Mouse (Mus musculus): ENCODE data around the gene Apex1. TPM values are rescaled to one million over a fixed set of nuclear protein-coding genes. Genes with fewer than 3 reads are reported as not detected.
A peak's percentile ranks its signal among the peaks of the same experiment; 100 is the strongest.

Gene Apex1
- polyA plus RNA-seq, 1 experiment = 31.3 TPM

DNA sequence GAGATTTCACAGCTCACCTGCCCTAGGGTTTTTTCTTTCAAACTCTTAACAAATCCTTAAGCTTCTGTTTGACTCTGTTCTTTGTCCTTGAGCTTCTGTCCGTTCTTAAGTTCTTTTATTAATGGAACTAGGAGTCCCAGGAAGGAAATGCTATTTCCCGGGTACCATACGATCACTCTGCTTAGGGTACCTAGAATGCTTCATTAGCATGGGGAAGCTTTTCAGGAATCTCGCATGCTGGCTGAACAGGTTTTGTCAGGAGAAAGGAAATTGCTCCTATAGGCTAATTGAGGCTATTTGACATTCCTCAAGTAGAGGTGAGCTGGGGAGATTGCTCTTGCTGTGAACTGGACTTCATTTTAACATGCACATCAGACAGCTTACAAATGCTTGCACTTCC is 48.9 kb downstream of the Apex1 start:
- H3K4me3 ChIP-seq (ENCODE audit: insufficient read depth, low read depth, low read length) = no peak overlapping the region
- no peaks in the 10 kb centered on the region for H3K36me3 ChIP-seq (ENCODE audit: control insufficient read depth, insufficient read depth, low read length)
- TF ChIP-seq POLR2A (IDR thresholded peaks at IDR 0.05; ENCODE audit: low read depth, low read length) (no peak), CTCF (conservative IDR thresholded peaks at IDR 0.05; ENCODE audit: insufficient read depth, insufficient read length, low read depth, low read length) (no peak)
- peak; percentile 37 for DNase-seq
- 48% methylated on average over 4 of the region's 4 CpGs for WGBS
- H3K27me3 ChIP-seq (replicated peaks; ENCODE audit: control insufficient read depth, insufficient read depth, low read length) = no peaks in the 10 kb centered on the region
- 0 out of 2 replicates have a peak overlapping the region, but pooled peaks have one; percentile 32 for H3K27ac ChIP-seq (ENCODE audit: insufficient read depth, low read depth, low read length)
- peaks cover 8% of the 10 kb centered on the region for H3K4me1 ChIP-seq (ENCODE audit: control insufficient read depth, insufficient read depth, low read length)

DNA sequence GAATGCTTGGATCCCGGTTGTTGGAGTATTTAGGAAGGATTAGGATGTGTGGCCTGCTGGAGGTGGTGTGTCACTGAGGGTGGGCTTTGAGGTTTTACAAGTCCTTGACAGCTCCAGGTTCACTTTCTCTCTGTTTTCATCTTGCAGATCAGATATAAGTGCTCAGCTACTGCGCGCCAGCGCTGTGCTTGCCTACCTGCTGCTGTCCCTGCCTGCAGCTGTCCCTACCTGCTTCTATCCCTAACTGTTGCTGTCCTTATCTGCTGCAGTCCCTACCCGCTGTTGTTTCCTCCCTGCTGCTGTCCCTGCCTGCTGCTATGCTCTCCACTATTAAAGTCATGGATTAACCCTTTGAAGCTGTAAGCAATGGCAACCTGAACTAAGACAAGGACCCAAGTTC is 50.2 kb downstream of the Apex1 start:
- 90% methylated on average over 5 of the region's 5 CpGs for WGBS
- Histone ChIP-seq H3K36me3 (ENCODE audit: control insufficient read depth, insufficient read depth, low read length) (no peaks in the 10 kb centered on the region), H3K4me3 (ENCODE audit: insufficient read depth, low read depth, low read length) (no peak overlapping the region), H3K27ac (ENCODE audit: insufficient read depth, low read depth, low read length) (no peak overlapping the region), H3K4me1 (ENCODE audit: control insufficient read depth, insufficient read depth, low read length) (peaks cover 8% of the 10 kb centered on the region), H3K27me3 (replicated peaks; ENCODE audit: control insufficient read depth, insufficient read depth, low read length) (no peaks in the 10 kb centered on the region)
- no peak for TF ChIP-seq POLR2A (IDR thresholded peaks at IDR 0.05; ENCODE audit: low read depth, low read length)
- TF ChIP-seq CTCF (conservative IDR thresholded peaks at IDR 0.05; ENCODE audit: insufficient read depth, insufficient read length, low read depth, low read length) = no peak
- DNase-seq = no peak

- Histone ChIP-seq H3K4me1 (ENCODE audit: control insufficient read depth, insufficient read depth, low read length) (peaks cover 8% of the 10 kb centered on the region), H3K4me3 (ENCODE audit: insufficient read depth, low read depth, low read length) (no peak overlapping the region), H3K36me3 (ENCODE audit: control insufficient read depth, insufficient read depth, low read length) (no peaks in the 10 kb centered on the region), H3K27me3 (replicated peaks; ENCODE audit: control insufficient read depth, insufficient read depth, low read length) (no peaks in the 10 kb centered on the region), H3K27ac (ENCODE audit: insufficient read depth, low read depth, low read length) (no peak overlapping the region)
- DNase-seq = peak; percentile 57
- WGBS = 28% methylated on average over 9 of the region's 9 CpGs
- TF ChIP-seq POLR2A (IDR thresholded peaks at IDR 0.05; ENCODE audit: low read depth, low read length) (no peak), CTCF (conservative IDR thresholded peaks at IDR 0.05; ENCODE audit: insufficient read depth, insufficient read length, low read depth, low read length) (0 out of 2 replicates have a peak, but pooled peaks have one; percentile 12)
Measured at GRCm38 (mm10) chr14:50976674-50977073, 51.9 kb downstream of the Apex1 start.

Other genes starting within 250 kb of the Apex1 start
- not detected in 2 replicates for gene Olfr747, start 231.8 kb upstream of the Apex1 start, polyA plus RNA-seq (2012; rRNA removed)
- not detected in 2 replicates for gene Olfr748, start 217.6 kb upstream of the Apex1 start, polyA plus RNA-seq (2012; rRNA removed)
- not detected in 2 replicates for gene Olfr749, start 179.9 kb upstream of the Apex1 start, polyA plus RNA-seq (2012; rRNA removed)
- gene Ttc5, start 139.4 kb upstream of the Apex1 start, polyA plus RNA-seq (2012; rRNA removed) = 24.5 and 25.8 TPM in 2 replicates
- not detected in 2 replicates for gene Ccnb1ip1, start 117.2 kb upstream of the Apex1 start, polyA plus RNA-seq (2012; rRNA removed)
- gene Parp2, start 117.1 kb upstream of the Apex1 start, polyA plus RNA-seq (2012; rRNA removed) = 12.0 and 12.6 TPM in 2 replicates
- 17.6 and 18.8 TPM in 2 replicates for gene Tep1, start 54.4 kb upstream of the Apex1 start, polyA plus RNA-seq (2012; rRNA removed)
- 0.34 and 1.2 TPM in 2 replicates for gene Klhl33, start 27.5 kb upstream of the Apex1 start, polyA plus RNA-seq (2012; rRNA removed)
- gene Osgep, start 75 bp upstream of the Apex1 start, polyA plus RNA-seq (2012; rRNA removed) = 54.6 and 77.8 TPM in 2 replicates
- gene Pip4p1, start 5.9 kb downstream of the Apex1 start, polyA plus RNA-seq (2012; rRNA removed) = 68.1 and 79.3 TPM in 2 replicates
- 79.2 and 91.3 TPM in 2 replicates for gene Pnp, start 6.1 kb downstream of the Apex1 start, polyA plus RNA-seq (2012; rRNA removed)
- 42.3 and 52.8 TPM in 2 replicates for gene Gm49342, start 19.5 kb downstream of the Apex1 start, polyA plus RNA-seq (2012; rRNA removed)
- 0.54 and 0.56 TPM in 2 replicates for gene Pnp2, start 31.0 kb downstream of the Apex1 start, polyA plus RNA-seq (2012; rRNA removed)
- not detected in 2 replicates for gene Rnase10, start 82.8 kb downstream of the Apex1 start, polyA plus RNA-seq (2012; rRNA removed)
- gene Rnase9, start 116.9 kb downstream of the Apex1 start, polyA plus RNA-seq (2012; rRNA removed) = not detected in 2 replicates
- not detected in 2 replicates for gene Rnase11, start 125.2 kb downstream of the Apex1 start, polyA plus RNA-seq (2012; rRNA removed)
- gene Rnase12, start 132.7 kb downstream of the Apex1 start, polyA plus RNA-seq (2012; rRNA removed) = not detected in 2 replicates
- gene Olfr750, start 149.5 kb downstream of the Apex1 start, polyA plus RNA-seq (2012; rRNA removed) = not detected in 2 replicates
- gene Rnase4, start 166.1 kb downstream of the Apex1 start, polyA plus RNA-seq (2012; rRNA removed) = 35.1 and 41.2 TPM in 2 replicates
- 4.7 and 5.1 TPM in 2 replicates for gene Ang, start 166.2 kb downstream of the Apex1 start, polyA plus RNA-seq (2012; rRNA removed)
- 0.42 and 0.64 TPM in 2 replicates for gene Eddm3b, start 189.5 kb downstream of the Apex1 start, polyA plus RNA-seq (2012; rRNA removed)
- 3.4 and 8.5 TPM in 2 replicates for gene Rnase6, start 198.9 kb downstream of the Apex1 start, polyA plus RNA-seq (2012; rRNA removed)
- gene Rnase1, start 221.8 kb downstream of the Apex1 start, polyA plus RNA-seq (2012; rRNA removed) = 0.25 and 0.39 TPM in 2 replicates
- not detected in 2 replicates for gene Rnase2b, start 237.3 kb downstream of the Apex1 start, polyA plus RNA-seq (2012; rRNA removed)